Mouse (Mus musculus): ENCODE measurements around the gene Itch. TPM values are rescaled to one million over a fixed set of nuclear protein-coding genes. Genes with fewer than 3 reads are reported as not detected.
A peak's percentile ranks its signal among the peaks of the same experiment; 100 is the strongest.

The Itch gene
- polyA plus RNA-seq (2015; fragmentation: Nextera tagmentation; extraction: Ambion mirVana): 19.6 and 19.7 TPM in 2 replicates

- ATAC-seq (ENCODE audit: low read depth): peak; percentile 99
- Histone ChIP-seq H3K4me2 (ENCODE audit: low read depth, low read length) (peak within 1 kb of the TSS; percentile 74), H3K4me1 (ENCODE audit: control insufficient read depth, low read depth, low read length) (peaks cover 18% of the 10 kb centered on the region), H3K27me3 (ENCODE audit: control insufficient read depth, insufficient read depth, low read depth, low read length) (no peaks in the 10 kb centered on the region), H3K27ac (ENCODE audit: low read length) (peak within 1 kb of the TSS; percentile 77), H3K36me3 (ENCODE audit: control insufficient read depth, insufficient read depth) (peaks cover 3% of the 10 kb centered on the region), H3K9ac (ENCODE audit: low read depth, low read length) (peak within 1 kb of the TSS; percentile 93), H3K4me3 (ENCODE audit: low read depth, low read length) (peak within 1 kb of the TSS; percentile 92), H3K9me3 (replicated peaks; ENCODE audit: control insufficient read depth, low read length) (no peaks in the 10 kb centered on the region)
- WGBS (ENCODE audit: insufficient replicate concordance): 3% methylated on average over 60 of the region's 65 CpGs
Observed at GRCm38 (mm10) chr2:155133011-155133976, at the start of gene Itch. Gene Itch, plus strand, starts transcription at chr2:155133509.

GRCm38 (mm10) chr2:155084546-155084945, 48.8 kb upstream of the Itch start:
- no peak for ATAC-seq (ENCODE audit: low read depth)
- Histone ChIP-seq H3K9ac (ENCODE audit: low read depth, low read length) (no peak overlapping the region), H3K36me3 (ENCODE audit: control insufficient read depth, insufficient read depth) (no peaks in the 10 kb centered on the region), H3K27me3 (ENCODE audit: control insufficient read depth, insufficient read depth, low read depth, low read length) (no peaks in the 10 kb centered on the region), H3K4me3 (ENCODE audit: low read depth, low read length) (no peak overlapping the region), H3K4me2 (ENCODE audit: low read depth, low read length) (no peak overlapping the region), H3K9me3 (replicated peaks; ENCODE audit: control insufficient read depth, low read length) (no peaks in the 10 kb centered on the region), H3K4me1 (ENCODE audit: control insufficient read depth, low read depth, low read length) (peaks cover 6% of the 10 kb centered on the region), H3K27ac (ENCODE audit: low read length) (no peak overlapping the region)
- WGBS (ENCODE audit: insufficient replicate concordance): 69% methylated on average over 5 of the region's 5 CpGs

- Histone ChIP-seq H3K27me3 (ENCODE audit: control insufficient read depth, insufficient read depth, low read depth, low read length) (no peaks in the 10 kb centered on the region), H3K9me3 (replicated peaks; ENCODE audit: control insufficient read depth, low read length) (no peaks in the 10 kb centered on the region)
- no peak for ATAC-seq (ENCODE audit: low read depth)
Observed at GRCm38 (mm10) chr2:155086328-155086727, 47.0 kb upstream of the Itch start.

GRCm38 (mm10) chr2:155088264-155088663, 45.0 kb upstream of the Itch start:
- Histone ChIP-seq H3K4me1 (ENCODE audit: control insufficient read depth, low read depth, low read length) (peaks cover 29% of the 10 kb centered on the region), H3K4me3 (ENCODE audit: low read depth, low read length) (no peak overlapping the region), H3K9ac (ENCODE audit: low read depth, low read length) (no peak overlapping the region), H3K9me3 (replicated peaks; ENCODE audit: control insufficient read depth, low read length) (no peaks in the 10 kb centered on the region), H3K27ac (ENCODE audit: low read length) (no peak overlapping the region), H3K36me3 (ENCODE audit: control insufficient read depth, insufficient read depth) (no peaks in the 10 kb centered on the region), H3K4me2 (ENCODE audit: low read depth, low read length) (no peak overlapping the region), H3K27me3 (ENCODE audit: control insufficient read depth, insufficient read depth, low read depth, low read length) (no peaks in the 10 kb centered on the region)
- ATAC-seq (ENCODE audit: low read depth): no peak
- 20% methylated on average over 6 of the region's 6 CpGs for WGBS (ENCODE audit: insufficient replicate concordance)

More at GRCm38 (mm10) chr2:155086328-155086727, 47.0 kb upstream of the Itch start:
- Histone ChIP-seq H3K9ac (ENCODE audit: low read depth, low read length) (no peak overlapping the region), H3K27ac (ENCODE audit: low read length) (no peak overlapping the region), H3K4me2 (ENCODE audit: low read depth, low read length) (no peak overlapping the region), H3K36me3 (ENCODE audit: control insufficient read depth, insufficient read depth) (no peaks in the 10 kb centered on the region), H3K4me1 (ENCODE audit: control insufficient read depth, low read depth, low read length) (peaks cover 16% of the 10 kb centered on the region), H3K4me3 (ENCODE audit: low read depth, low read length) (no peak overlapping the region)
- WGBS (ENCODE audit: insufficient replicate concordance): 73% methylated on average over 5 of the region's 5 CpGs

- peak overlapping the region; percentile 81 for H3K27ac ChIP-seq (ENCODE audit: low read length)
- ATAC-seq (ENCODE audit: low read depth): peak; percentile 93
- H3K36me3 ChIP-seq (ENCODE audit: control insufficient read depth, insufficient read depth): no peaks in the 10 kb centered on the region
- peak overlapping the region; percentile 5; the same call in 1 of the 2 replicates for H3K9ac ChIP-seq (ENCODE audit: low read depth, low read length)
- H3K4me3 ChIP-seq (ENCODE audit: low read depth, low read length): peak overlapping the region; percentile 12; the same call in 1 of the 2 replicates
- no peaks in the 10 kb centered on the region for H3K27me3 ChIP-seq (ENCODE audit: control insufficient read depth, insufficient read depth, low read depth, low read length)
- WGBS (ENCODE audit: insufficient replicate concordance): 21% methylated on average over 13 of the region's 13 CpGs
- H3K9me3 ChIP-seq (replicated peaks; ENCODE audit: control insufficient read depth, low read length): no peaks in the 10 kb centered on the region
- peaks cover 31% of the 10 kb centered on the region for H3K4me1 ChIP-seq (ENCODE audit: control insufficient read depth, low read depth, low read length)
- peak overlapping the region; percentile 47 for H3K4me2 ChIP-seq (ENCODE audit: low read depth, low read length)
Observed at GRCm38 (mm10) chr2:155090909-155091742, 42.2 kb upstream of the Itch start.

- peak overlapping the region; percentile 81 for H3K27ac ChIP-seq (ENCODE audit: low read length)
- no peaks in the 10 kb centered on the region for H3K36me3 ChIP-seq (ENCODE audit: control insufficient read depth, insufficient read depth)
- no peaks in the 10 kb centered on the region for H3K27me3 ChIP-seq (ENCODE audit: control insufficient read depth, insufficient read depth, low read depth, low read length)
- peaks cover 31% of the 10 kb centered on the region for H3K4me1 ChIP-seq (ENCODE audit: control insufficient read depth, low read depth, low read length)
- WGBS (ENCODE audit: insufficient replicate concordance): 56% methylated on average over 3 of the region's 3 CpGs
- peak overlapping the region; percentile 47 for H3K4me2 ChIP-seq (ENCODE audit: low read depth, low read length)
- H3K9ac ChIP-seq (ENCODE audit: low read depth, low read length): peak overlapping the region; percentile 5; the same call in 1 of the 2 replicates
- H3K4me3 ChIP-seq (ENCODE audit: low read depth, low read length): no peak overlapping the region
- H3K9me3 ChIP-seq (replicated peaks; ENCODE audit: control insufficient read depth, low read length): no peaks in the 10 kb centered on the region
- ATAC-seq (ENCODE audit: low read depth): peak; percentile 65
Observed at GRCm38 (mm10) chr2:155091743-155092075, 41.6 kb upstream of the Itch start.

- ATAC-seq (ENCODE audit: low read depth): no peak
- 21% methylated on average over 4 of the region's 4 CpGs for WGBS (ENCODE audit: insufficient replicate concordance)
- no peaks in the 10 kb centered on the region for H3K36me3 ChIP-seq (ENCODE audit: control insufficient read depth, insufficient read depth)
- H3K9ac ChIP-seq (ENCODE audit: low read depth, low read length): no peak overlapping the region
- no peak overlapping the region for H3K4me2 ChIP-seq (ENCODE audit: low read depth, low read length)
- peaks cover 30% of the 10 kb centered on the region for H3K4me1 ChIP-seq (ENCODE audit: control insufficient read depth, low read depth, low read length)
- no peaks in the 10 kb centered on the region for H3K9me3 ChIP-seq (replicated peaks; ENCODE audit: control insufficient read depth, low read length)
- peak overlapping the region; percentile 15; the same call in 1 of the 2 replicates for H3K27ac ChIP-seq (ENCODE audit: low read length)
- H3K27me3 ChIP-seq (ENCODE audit: control insufficient read depth, insufficient read depth, low read depth, low read length): no peaks in the 10 kb centered on the region
- no peak overlapping the region for H3K4me3 ChIP-seq (ENCODE audit: low read depth, low read length)
Observed at GRCm38 (mm10) chr2:155093418-155093817, 39.9 kb upstream of the Itch start.

- no peaks in the 10 kb centered on the region for H3K27me3 ChIP-seq (ENCODE audit: control insufficient read depth, insufficient read depth, low read depth, low read length)
- H3K9me3 ChIP-seq (replicated peaks; ENCODE audit: control insufficient read depth, low read length): no peaks in the 10 kb centered on the region
- no peaks in the 10 kb centered on the region for H3K36me3 ChIP-seq (ENCODE audit: control insufficient read depth, insufficient read depth)
- no peak for ATAC-seq (ENCODE audit: low read depth)
- no peak overlapping the region for H3K9ac ChIP-seq (ENCODE audit: low read depth, low read length)
- WGBS (ENCODE audit: insufficient replicate concordance): 73% methylated on average over 9 of the region's 9 CpGs
- H3K4me1 ChIP-seq (ENCODE audit: control insufficient read depth, low read depth, low read length): peaks cover 12% of the 10 kb centered on the region
- H3K4me2 ChIP-seq (ENCODE audit: low read depth, low read length): no peak overlapping the region
- no peak overlapping the region for H3K4me3 ChIP-seq (ENCODE audit: low read depth, low read length)
- no peak overlapping the region for H3K27ac ChIP-seq (ENCODE audit: low read length)
Observed at GRCm38 (mm10) chr2:155098720-155099380, 34.5 kb upstream of the Itch start.

Measured in liver, embryonic 16.5 days (tissue).